Mouse (Mus musculus) E14TG2a.4 (cell line): ENCODE data around the gene Golga7b.

ENCODE experiments used
- H3K27me3 ChIP-seq: 2 replicates; pipeline ENCODE4 v1.6.1; 2014; ENCODE audit warnings: low read length, control low read depth; ENCODE audit not compliant: insufficient read depth
- H3K36me3 ChIP-seq: 2 replicates; pipeline ENCODE4 v1.6.1; 2014; ENCODE audit warnings: low read length, control low read depth; ENCODE audit not compliant: insufficient read depth
- H3K4me1 ChIP-seq: replicated peaks from 2 replicates; pipeline ENCODE4 v1.6.1; 2014; ENCODE audit warnings: low read depth, low read length, control low read depth
- H3K4me3 ChIP-seq: replicated peaks from 2 replicates; pipeline ENCODE4 v1.5.1; 2014; ENCODE audit warnings: mild to moderate bottlenecking, low read length
- H3K9me3 ChIP-seq: 2 replicates; pipeline ENCODE4 v1.6.1; 2014; ENCODE audit warnings: low read length, control low read depth
- CTCF ChIP-seq: conservative IDR thresholded peaks from 2 replicates; pipeline ENCODE4 v1.5.1; 2014; ENCODE audit warnings: low read length
- NANOG ChIP-seq: IDR thresholded peaks from 2 replicates; pipeline ENCODE4 v1.6.1; 2014; ENCODE audit warnings: borderline replicate concordance, low read length, mixed read lengths
- POU5F1 ChIP-seq: IDR thresholded peaks from 2 replicates; pipeline ENCODE4 v1.6.1; 2014; ENCODE audit warnings: low read length, borderline replicate concordance

Gene Golga7b

GRCm38 (mm10) chr19:42316525-42316924 lies 69.2 kb downstream of the Golga7b start:
- H3K27me3 ChIP-seq: peaks cover 22% of the 10 kb centered on the region
- peak overlapping the region; percentile 55; the same call in 1 of the 2 replicates for H3K4me3 ChIP-seq
- H3K9me3 ChIP-seq: no peaks in the 10 kb centered on the region
- H3K4me1 ChIP-seq: peaks cover 93% of the 10 kb centered on the region
- no peak for TF ChIP-seq CTCF
- no peak for TF ChIP-seq NANOG
- no peak for TF ChIP-seq POU5F1
- no peaks in the 10 kb centered on the region for H3K36me3 ChIP-seq

GRCm38 (mm10) chr19:42316998-42317397 lies 69.6 kb downstream of the Golga7b start:
- H3K4me1 ChIP-seq: peaks cover 93% of the 10 kb centered on the region
- peaks cover 22% of the 10 kb centered on the region for H3K27me3 ChIP-seq
- peak overlapping the region; percentile 55; the same call in 1 of the 2 replicates for H3K4me3 ChIP-seq
- TF ChIP-seq POU5F1 (no peak), NANOG (no peak), CTCF (no peak)
- no peaks in the 10 kb centered on the region for H3K36me3 ChIP-seq
- H3K9me3 ChIP-seq: no peaks in the 10 kb centered on the region

GRCm38 (mm10) chr19:42317648-42318425 lies 70.5 kb downstream of the Golga7b start:
- H3K4me1 ChIP-seq: peaks cover 93% of the 10 kb centered on the region
- TF ChIP-seq POU5F1 (no peak), CTCF (no peak), NANOG (no peak)
- peaks cover 22% of the 10 kb centered on the region for H3K27me3 ChIP-seq
- no peaks in the 10 kb centered on the region for H3K36me3 ChIP-seq
- no peaks in the 10 kb centered on the region for H3K9me3 ChIP-seq
- peak overlapping the region; percentile 55 for H3K4me3 ChIP-seq
